Mouse (Mus musculus) liver, embryonic 14.5 days (tissue): ENCODE data around the gene Nus1.

Experiments
- CTCF ChIP-seq: IDR thresholded peaks from 2 replicates; pipeline ENCODE4 v1.5.1; 2016; ENCODE audit warnings: antibody characterized with exemption, low read depth, control low read depth
- EP300 ChIP-seq: IDR thresholded peaks from 2 replicates; pipeline ENCODE4 v1.6.1; 2016; ENCODE audit warnings: antibody characterized with exemption, low read depth

GRCm38 (mm10) chr10:52399722-52400121, 17.6 kb upstream of the Nus1 start:
- no peak for TF ChIP-seq CTCF
- no peak for TF ChIP-seq EP300
